Mouse (Mus musculus): Measurements from ENCODE around the gene Anxa7.

The Anxa7 gene

DNA sequence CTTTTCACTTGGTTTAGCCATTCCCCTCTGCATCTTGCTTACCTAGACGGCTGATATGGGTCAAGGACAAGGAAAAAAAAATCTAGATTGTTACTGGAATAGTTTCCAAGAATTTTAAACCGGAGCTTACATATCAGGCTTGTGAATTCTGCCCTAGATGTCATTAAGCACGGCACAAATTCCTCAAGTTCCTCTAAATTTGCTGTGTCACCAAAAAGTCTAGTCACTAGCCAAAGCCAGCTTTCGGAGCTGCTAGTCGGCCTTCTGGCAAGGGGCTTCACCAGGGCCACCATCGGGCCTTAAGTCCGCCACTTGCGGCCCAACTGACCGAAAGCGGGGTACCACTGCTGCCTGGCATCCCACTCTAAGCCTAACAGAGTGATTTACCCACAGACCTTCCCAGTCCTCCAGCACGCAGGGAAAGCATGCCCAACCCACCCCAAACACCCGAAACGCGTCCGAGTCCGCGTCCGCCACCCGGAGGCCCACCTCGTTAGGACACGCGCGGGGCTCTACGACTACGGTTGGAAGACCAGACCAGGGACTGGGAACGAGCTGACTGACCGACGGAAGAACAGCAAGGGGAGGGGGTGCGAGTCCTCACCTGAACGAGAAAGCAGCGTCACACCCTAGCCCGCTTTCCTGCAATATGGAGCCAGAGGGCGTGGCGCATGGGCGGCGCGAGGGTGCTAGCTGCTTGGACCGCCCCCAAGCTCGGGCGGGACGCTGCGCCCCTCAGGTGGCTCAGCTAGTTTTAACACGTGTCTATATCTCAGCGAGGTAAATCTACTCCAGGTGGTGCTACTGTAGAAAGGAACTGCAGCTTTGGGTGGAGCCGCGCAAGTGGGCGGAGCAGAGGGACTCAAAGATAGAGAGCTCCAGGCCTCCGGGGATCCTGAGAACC lies at the start of gene Anxa7:
Anxa7 (minus strand) TSS at position 843 of the 904 bp plus-strand sequence.
- peak; percentile 44 to 62 for DNase-seq (ENCODE audit: low spot score in 2 of 2)

DNA sequence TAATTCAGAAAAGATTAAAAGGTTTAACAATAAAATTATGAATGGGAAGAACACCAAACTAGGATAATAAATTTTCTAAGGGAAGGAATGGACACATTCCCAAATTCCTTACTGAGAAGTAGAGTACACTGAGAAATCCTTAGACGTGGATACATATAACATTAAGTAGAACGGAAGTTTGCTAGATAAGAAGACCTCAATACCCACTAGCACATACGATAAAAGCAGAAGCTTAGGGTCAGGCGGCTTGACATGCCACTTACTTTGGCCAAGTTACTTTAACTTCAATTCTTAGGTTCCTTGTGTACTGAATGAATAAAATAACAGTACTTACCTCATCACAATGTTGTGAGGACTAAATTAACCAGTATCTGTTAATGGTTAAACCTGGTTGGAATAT lies 49.7 kb upstream of the Anxa7 start:
- DNase-seq (ENCODE audit: low spot score in 2 of 2) = no peak

DNA sequence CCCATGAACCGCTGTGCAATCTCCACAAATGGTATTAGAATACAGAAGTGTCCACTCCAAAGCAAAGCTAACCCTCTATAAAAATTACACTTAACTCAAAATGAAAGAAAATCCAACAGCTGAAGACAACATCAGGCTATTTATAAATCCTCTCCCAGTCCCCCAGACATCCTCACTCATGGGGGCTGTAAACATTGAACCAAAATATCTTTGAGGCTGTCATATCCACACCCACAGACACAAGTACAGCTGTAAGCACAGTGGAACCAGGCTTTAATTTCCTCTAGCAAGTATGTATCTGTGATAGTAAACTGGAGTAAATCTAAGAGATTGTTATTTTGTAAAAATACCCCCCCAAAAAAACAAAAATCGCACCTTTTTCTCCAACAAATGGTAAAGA lies 40.2 kb upstream of the Anxa7 start:
- no peak for DNase-seq (ENCODE audit: low spot score in 2 of 2)

DNA sequence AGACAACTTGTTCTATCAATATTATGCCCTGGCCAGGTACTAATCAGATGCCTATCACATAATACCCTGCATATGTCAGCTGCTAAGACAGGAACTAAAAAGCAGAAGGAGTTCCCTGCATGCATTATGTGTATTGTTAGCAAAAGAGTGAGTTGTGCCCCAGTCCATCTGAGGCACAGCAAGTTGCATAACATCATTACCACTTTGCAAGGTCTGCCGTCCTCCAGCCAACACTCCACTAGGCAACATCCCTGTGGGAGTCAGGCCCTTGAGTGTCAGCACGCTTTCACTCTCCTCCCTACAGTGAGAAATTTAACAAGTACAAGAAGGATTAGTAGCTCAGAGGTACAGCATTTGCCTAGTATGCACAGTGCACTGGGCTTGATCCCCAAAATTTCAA lies 28.5 kb upstream of the Anxa7 start:
- no peak for DNase-seq (ENCODE audit: low spot score in 2 of 2)

DNA sequence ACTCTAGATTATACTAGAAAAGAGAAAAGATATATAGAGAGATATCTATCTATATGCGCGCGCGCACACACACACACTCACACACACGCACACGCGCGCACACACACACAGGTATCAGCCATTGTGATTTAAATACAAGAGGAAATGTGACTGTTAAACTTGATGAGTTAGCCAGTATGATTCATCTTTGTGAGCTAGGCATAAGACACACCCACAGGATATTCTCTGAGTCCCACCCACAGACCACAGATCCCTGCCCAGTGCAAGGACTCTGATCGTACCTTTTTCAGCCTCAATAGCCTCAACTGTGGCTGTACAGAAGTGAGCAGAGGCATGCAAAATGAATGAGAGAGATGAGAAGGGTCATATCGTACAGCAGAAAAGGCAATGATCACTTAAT lies 23.0 kb upstream of the Anxa7 start:
- no peak for DNase-seq (ENCODE audit: low spot score in 2 of 2)

DNA sequence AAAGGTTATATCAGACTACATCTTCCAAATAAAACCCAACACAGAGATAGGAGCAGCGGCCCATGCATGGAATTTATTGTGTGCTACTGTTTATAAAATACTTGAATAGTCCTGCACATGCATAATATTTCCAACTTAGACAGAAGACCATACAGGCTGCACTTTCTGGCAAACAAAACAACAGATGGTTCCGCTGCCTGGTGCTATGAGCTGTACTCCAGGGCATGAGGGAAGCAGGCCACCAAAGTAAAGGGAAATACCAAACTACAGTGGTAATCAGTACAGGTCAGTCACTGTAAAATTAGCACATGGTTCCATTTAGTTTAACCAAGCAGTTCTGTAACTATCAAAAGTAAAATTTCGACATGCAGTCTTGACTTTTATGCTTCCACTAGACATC lies 20.0 kb upstream of the Anxa7 start:
- DNase-seq (ENCODE audit: low spot score in 2 of 2) = no peak

DNA sequence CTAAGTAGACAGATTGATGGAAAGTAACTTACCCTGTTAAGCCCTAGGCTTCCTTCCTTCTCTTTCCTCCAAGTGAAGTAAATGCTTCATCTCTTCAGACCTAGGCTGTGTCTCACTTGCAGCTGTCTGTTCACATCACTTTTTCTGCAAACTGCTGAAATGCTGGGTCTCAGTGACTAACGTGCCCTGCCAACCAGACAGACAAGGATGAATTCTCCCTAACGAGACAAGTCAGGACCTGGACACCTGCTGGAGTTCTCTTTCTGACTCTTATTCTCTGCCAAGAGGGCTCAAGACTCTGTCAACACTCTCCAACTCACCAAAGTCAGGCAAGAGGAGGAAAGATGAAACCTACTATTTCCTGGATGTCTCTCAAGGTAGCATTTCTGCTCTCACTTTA lies 16.7 kb upstream of the Anxa7 start, which contains the start of gene Mss51:
Mss51 (minus strand) TSS at position 299 of the 400 bp plus-strand sequence.
- no peak for DNase-seq (ENCODE audit: low spot score in 2 of 2)

DNA sequence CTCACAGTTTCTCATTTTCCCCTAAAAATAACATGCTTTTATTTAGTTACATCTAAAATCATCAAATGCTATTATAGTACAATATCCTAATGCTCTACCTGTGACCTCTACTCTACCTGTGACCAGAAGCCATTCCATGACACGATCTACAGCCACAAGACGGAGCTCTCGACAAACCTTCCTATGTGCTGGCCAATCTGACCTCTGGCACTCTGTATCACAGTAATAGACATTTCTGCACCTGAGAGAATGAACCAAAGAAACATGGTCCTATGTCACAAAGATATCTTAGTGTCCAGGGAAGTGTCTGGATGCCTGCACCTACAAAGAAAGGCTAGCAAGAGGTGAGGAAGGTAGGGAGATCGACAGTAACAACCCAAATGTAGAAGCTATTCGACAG lies 6.1 kb upstream of the Anxa7 start:
- no peak for DNase-seq (ENCODE audit: low spot score in 2 of 2)

DNA sequence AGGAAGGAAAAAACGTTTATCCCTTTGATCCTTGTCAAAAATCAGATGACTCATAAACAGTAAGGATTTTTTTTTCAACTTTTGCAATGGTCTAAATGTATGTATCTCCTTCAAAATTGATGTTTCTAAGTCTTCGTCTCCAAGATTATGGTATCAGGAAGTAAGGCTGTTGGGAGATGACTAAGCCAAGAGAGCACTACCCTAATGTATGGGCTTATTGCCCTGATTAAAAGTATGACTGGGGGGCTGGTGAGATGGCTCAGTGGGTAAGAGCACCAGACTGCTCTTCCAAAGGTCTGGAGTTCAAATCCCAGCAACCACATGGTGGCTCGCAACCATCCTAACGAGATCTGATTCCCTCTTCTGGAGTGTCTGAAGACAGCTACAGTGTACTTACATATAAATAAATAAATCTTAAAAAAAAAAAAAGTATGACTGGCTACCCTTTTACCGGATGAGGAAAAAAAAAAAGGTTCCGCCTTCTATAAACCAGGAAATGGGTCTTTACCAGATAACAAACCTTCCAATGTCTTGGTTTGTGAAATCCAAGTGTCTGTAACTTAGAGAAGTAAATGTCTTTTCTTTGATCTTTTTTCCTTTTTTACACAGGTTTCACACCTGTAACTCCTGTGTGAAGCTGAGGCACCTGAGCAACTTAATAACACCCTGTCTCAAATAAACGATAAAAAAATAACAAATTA lies 2.3 kb upstream of the Anxa7 start:
- no peak for DNase-seq (ENCODE audit: low spot score in 2 of 2)

DNA sequence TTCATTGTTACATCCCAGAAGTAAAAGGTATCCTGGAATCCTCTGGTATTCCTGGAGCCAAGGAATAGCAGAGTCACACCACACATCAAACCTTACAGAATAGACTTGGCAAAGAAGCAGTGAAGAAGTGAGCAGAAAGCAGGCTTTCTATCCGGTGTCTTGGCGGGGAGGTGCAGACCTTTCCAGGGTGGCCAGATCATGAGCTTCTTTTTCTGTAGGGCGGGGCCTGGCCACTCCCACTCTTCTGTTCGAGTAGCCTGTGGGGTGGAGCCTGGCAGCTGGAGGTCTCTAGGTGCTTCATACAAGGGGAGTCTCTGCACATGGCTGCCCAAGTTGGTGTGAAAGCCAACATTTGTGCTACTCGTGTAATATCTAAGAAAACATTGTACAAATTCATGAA lies 1.3 kb upstream of the Anxa7 start:
- DNase-seq (ENCODE audit: low spot score in 2 of 2) = no peak

DNA sequence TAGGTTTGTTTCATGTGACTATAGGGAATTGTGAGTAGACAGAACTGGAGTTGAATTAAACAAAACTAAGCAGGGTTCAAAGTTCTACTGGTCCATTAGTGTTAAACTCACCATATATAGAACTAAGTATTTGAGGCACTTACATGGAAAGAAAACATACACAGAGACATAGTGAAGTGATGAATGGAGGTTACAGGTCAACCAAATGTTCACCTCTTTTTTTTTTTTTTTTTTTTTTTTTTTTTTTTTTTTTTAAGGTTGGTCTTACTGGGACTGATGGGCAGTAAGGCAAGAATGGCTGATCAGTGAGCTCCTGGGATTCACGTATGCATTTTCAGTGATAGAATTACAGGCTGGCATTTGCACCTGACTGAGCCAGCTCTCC lies 254 bp upstream of the Anxa7 start:
- no peak for DNase-seq (ENCODE audit: low spot score in 2 of 2)

DNA sequence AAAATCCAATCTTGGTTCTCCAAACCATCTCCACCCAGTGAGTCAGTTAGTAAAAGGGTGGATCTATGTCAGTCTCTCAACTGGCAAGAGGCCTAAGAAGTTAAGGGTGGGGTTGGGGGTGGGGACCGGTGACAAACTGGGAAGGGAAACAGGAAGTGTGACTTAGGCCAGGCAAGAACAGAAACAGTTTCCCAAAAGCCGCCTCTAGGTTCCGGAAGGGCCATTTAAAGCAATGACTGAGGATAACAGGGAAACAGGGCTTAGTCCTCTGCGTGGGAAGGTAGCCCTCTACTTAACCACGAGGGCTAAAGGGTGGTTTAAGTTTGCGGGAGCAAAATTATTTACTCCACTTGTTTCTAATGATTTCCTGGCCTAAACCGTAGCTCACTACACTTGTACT lies 1.1 kb downstream of the Anxa7 start:
- no peak for DNase-seq (ENCODE audit: low spot score in 2 of 2)

DNA sequence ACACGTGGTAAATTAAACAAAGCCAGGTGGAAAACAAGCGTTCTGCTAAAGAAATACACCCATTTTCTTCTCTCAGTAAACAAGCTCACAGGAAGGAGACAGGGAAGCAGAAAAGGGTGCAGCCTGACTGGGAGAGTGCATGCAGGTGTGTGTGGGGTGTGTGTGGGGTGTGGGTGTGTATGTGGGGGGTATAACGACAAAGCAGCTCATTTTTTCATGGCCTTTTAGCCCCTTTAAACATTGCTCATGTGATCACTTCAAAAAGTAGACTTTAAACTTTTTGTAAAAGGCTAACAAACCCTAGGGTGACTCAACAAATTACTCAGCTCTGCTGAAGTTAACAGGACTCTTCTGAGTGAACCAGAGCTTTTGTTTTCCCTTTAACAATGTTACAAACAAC lies 1.5 kb downstream of the Anxa7 start:
- no peak for DNase-seq (ENCODE audit: low spot score in 2 of 2)

DNA sequence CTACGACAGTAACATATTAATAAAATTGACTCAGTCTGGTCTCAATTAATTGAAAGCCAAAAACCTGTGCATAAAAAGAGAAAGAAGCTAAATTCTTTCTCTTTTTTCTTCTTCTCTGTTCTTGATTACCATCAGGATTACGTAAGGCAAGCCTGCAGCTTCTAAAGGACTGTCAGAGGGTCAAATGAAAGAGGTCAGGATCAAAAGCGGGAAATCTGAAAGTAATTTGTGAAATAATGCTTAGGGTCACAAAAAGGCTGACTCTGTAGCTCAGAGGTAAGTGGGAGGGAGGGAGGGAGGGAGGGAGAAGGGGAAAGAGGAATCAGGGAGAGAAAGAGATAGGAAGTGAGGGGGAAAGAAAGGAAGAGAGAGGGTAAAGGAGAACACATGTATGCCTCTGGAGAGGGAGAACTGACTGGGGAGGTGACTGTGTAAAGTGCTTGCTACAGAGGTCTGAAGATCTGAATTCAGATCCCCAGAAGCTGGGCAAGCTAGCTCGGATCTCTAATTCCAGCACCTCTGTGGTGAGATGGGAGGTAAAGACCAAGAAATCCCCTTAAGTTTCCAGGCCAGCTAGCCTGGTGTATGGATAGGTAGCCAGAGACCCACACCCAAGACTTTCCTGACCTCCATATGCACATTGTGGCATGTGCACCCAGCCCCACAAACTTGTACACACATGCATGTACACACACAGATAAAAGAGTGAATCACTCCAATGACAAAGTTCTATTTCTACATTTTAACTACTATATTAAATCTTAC lies 2.5 kb downstream of the Anxa7 start:
- DNase-seq (ENCODE audit: low spot score in 2 of 2) = no peak

DNA sequence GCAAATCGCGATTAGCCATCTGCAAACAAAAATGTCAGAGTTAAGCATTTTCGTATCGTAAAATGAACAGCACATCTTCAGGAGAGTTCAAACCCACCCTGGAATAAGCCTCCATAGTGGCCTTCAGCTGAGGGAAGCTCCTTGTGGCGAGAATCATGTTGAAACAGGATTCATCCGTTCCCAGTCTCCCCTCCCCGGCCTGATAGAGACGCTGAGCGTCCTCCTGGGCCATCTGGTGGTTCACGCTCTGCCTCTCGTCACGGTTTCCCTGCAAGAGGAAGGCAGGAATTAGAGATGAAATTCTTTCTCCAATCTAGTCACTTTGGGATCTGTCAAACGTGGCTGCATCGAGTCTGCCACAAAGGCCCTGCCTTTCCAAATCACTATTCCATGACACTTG lies 19.7 kb downstream of the Anxa7 start:
- no peak for DNase-seq (ENCODE audit: low spot score in 2 of 2)

DNA sequence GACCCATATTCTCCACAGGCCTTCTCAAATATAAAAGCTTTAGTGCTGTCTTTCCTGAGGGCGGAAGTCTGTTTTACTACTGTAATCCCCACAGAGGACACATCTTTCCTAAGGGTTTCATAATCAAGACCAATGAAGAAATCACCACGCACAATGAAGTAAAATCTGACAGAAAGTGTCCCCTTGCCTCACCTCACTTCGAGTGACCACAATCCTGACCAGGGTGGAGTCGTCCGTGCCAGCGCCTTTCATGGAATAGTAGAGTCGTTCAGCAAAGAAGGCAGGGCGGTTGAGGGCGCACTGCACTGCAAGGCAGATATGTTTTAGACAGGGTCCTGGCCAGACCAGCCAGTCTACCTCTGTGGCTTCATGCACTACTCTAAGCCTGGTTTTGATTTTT lies 21.6 kb downstream of the Anxa7 start:
- no peak for DNase-seq (ENCODE audit: low spot score in 2 of 2)

DNA sequence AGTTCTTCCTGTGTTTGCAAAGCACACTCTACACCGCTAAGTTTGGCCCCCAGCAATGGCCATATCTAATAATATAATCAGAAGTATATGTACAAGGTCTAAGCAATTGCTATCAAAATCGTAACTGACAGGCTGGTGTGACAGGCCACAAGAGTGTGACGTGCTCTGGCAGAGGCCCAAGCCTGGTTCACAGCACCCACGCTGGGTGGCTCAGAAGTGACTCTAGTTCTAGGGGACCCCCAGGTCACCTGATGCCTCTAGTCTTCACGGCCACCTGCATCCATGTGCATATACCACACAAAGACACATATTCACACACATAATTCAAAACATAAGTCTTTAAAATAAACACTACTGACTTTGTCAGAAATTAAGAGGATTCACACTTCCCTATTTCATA lies 27.0 kb downstream of the Anxa7 start:
- DNase-seq (ENCODE audit: low spot score in 2 of 2) = no peak

DNA sequence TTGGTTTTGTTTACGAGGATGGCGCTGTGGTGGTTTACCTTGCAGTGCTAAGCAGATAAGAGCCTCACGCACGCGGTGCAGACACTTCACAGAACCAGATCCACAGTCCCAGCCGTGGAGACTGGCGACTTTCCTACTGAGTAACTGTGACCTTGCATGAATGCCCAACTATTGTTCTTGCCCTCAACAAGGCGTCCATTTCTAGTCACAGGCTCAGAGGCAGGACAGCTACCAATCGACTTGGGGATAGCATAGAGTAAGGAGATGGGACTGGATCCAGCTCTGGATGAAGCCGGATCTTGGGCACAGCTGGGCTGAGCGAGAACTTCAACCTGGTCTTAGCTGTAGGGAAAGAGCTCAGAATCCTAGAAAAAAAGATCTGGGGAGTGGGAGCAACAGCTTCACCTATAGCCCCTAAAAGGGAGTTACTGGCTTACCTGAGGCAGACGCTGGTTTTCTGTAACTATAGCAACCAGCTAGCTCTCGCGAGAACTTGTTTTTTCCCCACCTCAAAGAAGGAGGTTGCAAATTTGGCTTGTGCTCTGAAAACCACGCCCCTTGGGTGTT lies 28.1 kb downstream of the Anxa7 start, which contains the start of gene Cfap70:
Cfap70 (minus strand) TSS at position 462 of the 567 bp plus-strand sequence.
- peak; percentile 24 to 52 for DNase-seq (ENCODE audit: low spot score in 2 of 2)

DNA sequence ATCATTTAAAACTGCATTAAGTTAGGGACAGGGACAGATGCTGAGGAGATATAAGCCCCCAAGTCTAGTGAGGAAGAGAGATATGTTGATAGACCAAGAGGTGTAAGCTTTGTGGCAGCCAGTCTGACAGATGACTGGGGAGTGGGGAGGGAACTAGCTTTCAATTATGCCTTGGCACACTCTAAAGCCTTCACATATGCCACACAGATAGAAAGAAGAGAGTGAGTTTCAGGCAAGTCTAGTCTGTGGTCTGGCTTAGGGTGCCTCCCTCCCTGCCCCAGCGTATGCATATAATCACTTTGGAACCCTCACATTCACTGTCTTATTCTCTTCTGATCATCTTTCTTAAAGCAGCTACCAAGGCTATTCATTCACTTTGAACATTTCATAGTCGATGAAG lies 28.6 kb downstream of the Anxa7 start:
- DNase-seq (ENCODE audit: low spot score in 2 of 2) = peak in 1 of 2 experiments; percentile 12

DNA sequence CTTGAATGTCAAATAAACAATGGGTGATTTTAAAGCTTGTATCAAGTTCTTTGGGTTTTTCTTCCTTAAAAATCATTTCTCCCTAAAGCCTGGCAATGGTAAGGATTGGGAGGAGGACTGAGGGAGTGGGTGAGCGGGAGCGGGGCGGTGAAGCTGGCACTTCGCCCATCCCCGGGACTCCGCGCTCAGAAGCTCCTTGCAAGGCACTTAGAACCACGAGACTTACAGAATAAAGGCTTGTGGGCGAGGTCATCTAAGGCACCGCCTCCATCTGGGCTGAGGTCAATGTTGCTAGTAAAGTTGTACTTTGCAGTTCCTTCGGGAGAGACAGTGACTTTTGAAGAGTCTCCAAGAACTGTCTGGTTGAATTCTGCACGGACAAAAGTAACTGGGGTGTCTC lies 32.7 kb downstream of the Anxa7 start:
- DNase-seq (ENCODE audit: low spot score in 2 of 2) = peak in 1 of 2 experiments; percentile 16

DNA sequence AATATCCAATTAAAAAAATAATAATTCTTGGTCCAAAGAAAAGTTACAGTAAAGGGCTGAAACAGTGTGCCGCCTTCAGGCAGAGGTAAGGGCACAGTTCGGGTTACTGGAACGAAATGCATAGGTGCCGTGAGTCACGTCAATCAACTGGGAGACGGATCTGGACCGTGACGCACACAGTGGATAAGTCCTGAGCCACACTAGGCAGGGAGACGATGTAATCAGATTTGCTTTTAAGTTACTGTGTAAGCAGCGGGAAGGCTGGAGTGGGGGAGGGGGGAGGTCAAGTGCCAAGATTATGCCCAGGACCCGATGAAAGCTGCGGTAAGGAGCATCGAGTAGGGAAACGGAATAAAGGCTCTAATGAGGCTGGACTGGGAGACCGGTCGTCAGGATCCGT lies 37.7 kb downstream of the Anxa7 start:
- no peak for DNase-seq (ENCODE audit: low spot score in 2 of 2)

DNA sequence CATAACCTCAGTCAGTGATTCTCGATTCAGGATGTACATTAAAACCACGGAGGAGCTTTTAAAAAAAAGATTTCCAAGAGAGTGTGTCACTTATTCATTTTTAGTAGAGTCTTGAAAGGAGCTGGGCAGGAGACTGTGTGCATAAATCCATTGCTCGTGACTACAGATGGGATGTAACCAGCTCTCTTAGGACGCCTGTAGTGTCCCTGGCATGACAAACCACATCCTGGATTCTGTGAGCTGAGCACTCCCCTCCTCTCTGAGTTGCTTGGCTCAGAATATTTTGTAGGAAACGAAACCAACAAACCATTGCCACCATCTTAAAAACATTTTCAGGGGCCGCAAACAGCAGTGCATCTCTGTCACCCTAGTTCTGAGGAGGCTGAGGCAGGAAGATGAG lies 43.0 kb downstream of the Anxa7 start:
- no peak for DNase-seq (ENCODE audit: low spot score in 2 of 2)

Measured in frontal cortex, postnatal 10 days (tissue).